Comparison of ENCODE assay signal across 16 mouse cellular contexts in the genomic region with DNA sequence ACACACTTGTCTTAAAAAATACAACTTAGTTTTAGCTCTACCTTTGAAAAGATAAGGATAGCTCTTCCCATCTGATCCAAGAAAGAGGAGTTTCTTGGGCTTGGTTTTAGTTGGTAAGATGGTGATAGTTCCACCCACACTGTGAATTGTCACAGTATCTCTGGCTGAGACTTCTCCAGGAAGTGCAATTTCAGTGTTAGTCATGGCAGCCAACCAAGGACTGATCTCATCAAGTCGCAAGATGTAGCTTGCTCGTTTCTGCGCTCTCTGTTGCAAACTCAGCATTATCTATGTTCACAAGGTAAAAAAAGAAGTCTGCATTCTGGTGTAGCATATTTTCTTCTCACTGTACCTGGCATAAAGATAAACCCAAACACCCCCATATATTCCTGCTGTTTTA. TPM values are rescaled to one million over a fixed set of nuclear protein-coding genes. Genes with fewer than 3 reads are reported as not detected.
DNase-seq lines count a peak whose midpoint lies in the region; ATAC-seq and TF ChIP-seq lines count a peak whose summit lies in the region.
"Had no signal": no experiment of that assay in that cellular context is flagged by ENCODE, and none has a peak within 500 bp of the region (broad histone marks: within the 10 kb centered on the region; RNA-seq: fewer than 3 reads in every experiment).

No protein-coding gene starts in this region.

- peak; percentile 17 for DNase-seq in forebrain, postnatal 0 days
- peak; percentile 42 for DNase-seq in left cerebral cortex, adult 11 months (ENCODE audit: low spot score)
- no peak for DNase-seq in left cerebral cortex, postnatal 4 days
- DNase-seq in gonadal fat pad, adult 2 months (ENCODE audit: low read depth), result peak; percentile 56
- DNase-seq in right cerebral cortex, postnatal 25 days, result peak; percentile 48
- no peak for DNase-seq in embryo, embryonic 10 days (ENCODE audit: low spot score)
- DNase-seq: adrenal gland, postnatal 25 days; kidney, postnatal 10 days; lung, postnatal 14 days; spleen, adult 18-20 months had no signal

- 85% methylated on average over 3 of the region's 3 CpGs for WGBS in forebrain, postnatal 0 days
- 96% methylated on average over 3 of the region's 3 CpGs for WGBS in forebrain, embryonic 12.5 days

- no peak for ATAC-seq in forebrain, postnatal 0 days
- no peak for ATAC-seq in forebrain, embryonic 12.5 days (ENCODE audit: low FRiP score)
- no peak for ATAC-seq in monocyte, adult 5-6 weeks (replicated peaks; ENCODE audit: insufficient number of reproducible peaks, low FRiP score, low TSS enrichment, poor library complexity, severe bottlenecking)
- ATAC-seq: intestine, embryonic 15.5 days had no signal

- H3K4me3 ChIP-seq in forebrain, postnatal 0 days (ENCODE audit: low read depth, low read length), result no peak overlapping the region
- no peak overlapping the region for H3K4me3 ChIP-seq in forebrain, embryonic 12.5 days (replicated peaks)
- H3K4me3 ChIP-seq: heart, embryonic 12.5 days; intestine, embryonic 15.5 days; liver, embryonic 15.5 days; midbrain, embryonic 12.5 days had no signal

- no peak overlapping the region for H3K4me2 ChIP-seq in forebrain, postnatal 0 days (ENCODE audit: low read depth)
- no peak overlapping the region for H3K4me2 ChIP-seq in forebrain, embryonic 12.5 days
- H3K4me2 ChIP-seq: heart, embryonic 12.5 days; intestine, embryonic 15.5 days; liver, embryonic 15.5 days; midbrain, embryonic 12.5 days had no signal

- TF ChIP-seq CTCF in forebrain, postnatal 0 days (IDR thresholded peaks at IDR 0.05; ENCODE audit: low read depth), result no peak

- no peaks in the 10 kb centered on the region for H3K9me3 ChIP-seq in forebrain, postnatal 0 days (ENCODE audit: low read length)
- H3K9me3 ChIP-seq in forebrain, embryonic 12.5 days, result no peaks in the 10 kb centered on the region
- H3K9me3 ChIP-seq: heart, embryonic 12.5 days; intestine, embryonic 15.5 days; liver, embryonic 15.5 days; midbrain, embryonic 12.5 days had no signal

- H3K27me3 ChIP-seq in forebrain, postnatal 0 days (ENCODE audit: insufficient read depth, low read length), result no peaks in the 10 kb centered on the region
- H3K27me3 ChIP-seq in forebrain, embryonic 12.5 days, result no peaks in the 10 kb centered on the region
- H3K27me3 ChIP-seq: heart, embryonic 12.5 days; intestine, embryonic 15.5 days; liver, embryonic 15.5 days; midbrain, embryonic 12.5 days had no signal

- no peaks in the 10 kb centered on the region for H3K4me1 ChIP-seq in forebrain, postnatal 0 days (ENCODE audit: insufficient read depth)
- no peaks in the 10 kb centered on the region for H3K4me1 ChIP-seq in forebrain, embryonic 12.5 days
- H3K4me1 ChIP-seq: intestine, embryonic 15.5 days; liver, embryonic 15.5 days; midbrain, embryonic 12.5 days had no signal

- H3K9ac ChIP-seq in forebrain, postnatal 0 days, result no peak overlapping the region
- H3K9ac ChIP-seq in forebrain, embryonic 12.5 days, result no peak overlapping the region
- H3K9ac ChIP-seq: heart, embryonic 12.5 days; intestine, embryonic 15.5 days; liver, embryonic 15.5 days; midbrain, embryonic 12.5 days had no signal

- peaks cover 43% of the 10 kb centered on the region for H3K36me3 ChIP-seq in forebrain, postnatal 0 days (ENCODE audit: insufficient read depth)
- H3K36me3 ChIP-seq in forebrain, embryonic 12.5 days (replicated peaks), result peaks cover 50% of the 10 kb centered on the region

- intact Hi-C loops in left cerebral cortex, postnatal 4 days (cut with DNase I), result loop anchor here (10.0 kb wide), 1 partner anchor 135 kb away; no protein-coding TSS in a partner anchor

- H3K27ac ChIP-seq in forebrain, postnatal 0 days (ENCODE audit: low read depth, low read length), result no peak overlapping the region
- no peak overlapping the region for H3K27ac ChIP-seq in forebrain, embryonic 12.5 days
- H3K27ac ChIP-seq: intestine, embryonic 15.5 days; liver, embryonic 15.5 days; midbrain, embryonic 12.5 days had no signal

RNA-seq across cellular contexts. Expression of a gene that starts 30.7 kb away (rescaled TPM):
- total RNA-seq in forebrain, postnatal 0 days (2014; rRNA removed), result 292 and 386 TPM in 2 replicates
- 588 and 659 TPM in 2 replicates for polyA plus RNA-seq in forebrain, postnatal 0 days (2015; fragmentation: Nextera tagmentation; extraction: Ambion mirVana)
- 624 and 683 TPM in 2 replicates for polyA plus RNA-seq in forebrain, embryonic 12.5 days (2016; fragmentation: Nextera tagmentation; extraction: Ambion mirVana)
- total RNA-seq in left cerebral cortex, postnatal 4 days (2021), result 100 to 1,000 TPM; 177 to 189 TPM
- 137 and 159 TPM in 2 replicates for polyA plus RNA-seq in gonadal fat pad, adult 2 months (2012; rRNA removed)
- total RNA-seq in monocyte, adult 5-6 weeks (2017), result 207 to 220 TPM (median 208 TPM) in 3 replicates

RNA-seq across cellular contexts. Expression of a gene that starts 44.1 kb away (rescaled TPM):
- 192 and 221 TPM in 2 replicates for total RNA-seq in forebrain, postnatal 0 days (2014; rRNA removed)
- 384 and 597 TPM in 2 replicates for polyA plus RNA-seq in forebrain, postnatal 0 days (2015; fragmentation: Nextera tagmentation; extraction: Ambion mirVana)
- polyA plus RNA-seq in forebrain, embryonic 12.5 days (2016; fragmentation: Nextera tagmentation; extraction: Ambion mirVana), result 576 and 579 TPM in 2 replicates
- 100 to 1,000 TPM; 738 to 789 TPM for total RNA-seq in left cerebral cortex, postnatal 4 days (2021)
- 1,278 and 1,771 TPM in 2 replicates for polyA plus RNA-seq in gonadal fat pad, adult 2 months (2012; rRNA removed)
- 800 to 2,076 TPM (median 1,708 TPM) in 3 replicates for total RNA-seq in monocyte, adult 5-6 weeks (2017)

Comparison
In these comparisons a context has a peak if more than half of its experiments do, and no peak if none do; other contexts are left out.
1. DNase-seq: peak in forebrain, postnatal 0 days (single experiment), left cerebral cortex, adult 11 months (single experiment), gonadal fat pad, adult 2 months (single experiment) and right cerebral cortex, postnatal 25 days (single experiment); none in left cerebral cortex, postnatal 4 days (single experiment) and embryo, embryonic 10 days (single experiment).